ENCODE assay signal across 15 mouse cellular contexts in genomic region chr16:33326589-33326988, GRCm38 (mm10). TPM values are rescaled to one million over a fixed set of nuclear protein-coding genes. Genes with fewer than 3 reads are reported as not detected.
DNase-seq lines count a peak whose midpoint lies in the region; ATAC-seq lines count a peak whose summit lies in the region.
"Had no signal": no experiment of that assay in that cellular context is flagged by ENCODE, and none has a peak within 500 bp of the region (broad histone marks: within the 10 kb centered on the region; RNA-seq: fewer than 3 reads in every experiment).

No protein-coding gene starts in this region.

- WGBS in hindbrain, embryonic 12.5 days: 75% methylated on average over 9 of the region's 9 CpGs
- 85% methylated on average over 9 of the region's 9 CpGs for WGBS in hindbrain, embryonic 10.5 days
- 40% methylated on average over 9 of the region's 9 CpGs for WGBS in embryonic facial prominence, embryonic 15.5 days
- 64% methylated on average over 9 of the region's 9 CpGs for WGBS in limb, embryonic 12.5 days

- no peak overlapping the region for H3K9ac ChIP-seq in hindbrain, embryonic 12.5 days
- no peak overlapping the region for H3K9ac ChIP-seq in embryonic facial prominence, embryonic 15.5 days
- no peak overlapping the region for H3K9ac ChIP-seq in limb, embryonic 12.5 days (replicated peaks)
- H3K9ac ChIP-seq: hindbrain, embryonic 14.5 days; liver, embryonic 13.5 days; neural tube, embryonic 15.5 days had no signal

- no peaks in the 10 kb centered on the region for H3K9me3 ChIP-seq in hindbrain, embryonic 12.5 days (replicated peaks)
- H3K9me3 ChIP-seq in hindbrain, embryonic 10.5 days: no peaks in the 10 kb centered on the region
- no peaks in the 10 kb centered on the region for H3K9me3 ChIP-seq in embryonic facial prominence, embryonic 15.5 days (replicated peaks)
- no peaks in the 10 kb centered on the region for H3K9me3 ChIP-seq in limb, embryonic 12.5 days
- H3K9me3 ChIP-seq: liver, embryonic 13.5 days; neural tube, embryonic 15.5 days had no signal

- H3K27me3 ChIP-seq in hindbrain, embryonic 12.5 days: no peaks in the 10 kb centered on the region
- H3K27me3 ChIP-seq in hindbrain, embryonic 10.5 days (ENCODE audit: insufficient read depth, poor library complexity, severe bottlenecking): no peaks in the 10 kb centered on the region
- no peaks in the 10 kb centered on the region for H3K27me3 ChIP-seq in embryonic facial prominence, embryonic 15.5 days
- no peaks in the 10 kb centered on the region for H3K27me3 ChIP-seq in limb, embryonic 12.5 days
- H3K27me3 ChIP-seq: neural tube, embryonic 15.5 days had no signal

- DNase-seq in hindbrain, embryonic 10.5 days (ENCODE audit: low spot score): no peak
- peak; percentile 80 for DNase-seq in Muller cell, postnatal 12 days (ENCODE audit: inconsistent ontology term)
- DNase-seq in right cerebral cortex, adult 2 months (ENCODE audit: low spot score in 2 of 2): no peak
- DNase-seq: adrenal gland, postnatal 10 days; kidney, postnatal 25 days; layer of hippocampus, postnatal 36 days; liver, embryonic 13.5 days; thymus, postnatal 14 days had no signal

- H3K36me3 ChIP-seq in hindbrain, embryonic 12.5 days: no peaks in the 10 kb centered on the region
- H3K36me3 ChIP-seq in hindbrain, embryonic 10.5 days: no peaks in the 10 kb centered on the region
- H3K36me3 ChIP-seq in embryonic facial prominence, embryonic 15.5 days: no peaks in the 10 kb centered on the region
- no peaks in the 10 kb centered on the region for H3K36me3 ChIP-seq in limb, embryonic 12.5 days
- H3K36me3 ChIP-seq: liver, embryonic 13.5 days; neural tube, embryonic 15.5 days had no signal

- H3K27ac ChIP-seq in hindbrain, embryonic 12.5 days: 0 out of 2 replicates have a peak overlapping the region, but pooled peaks have one; percentile 5
- H3K27ac ChIP-seq in hindbrain, embryonic 10.5 days: no peak overlapping the region
- H3K27ac ChIP-seq in embryonic facial prominence, embryonic 15.5 days (replicated peaks): 0 out of 2 replicates have a peak overlapping the region, but pooled peaks have one; percentile 5
- H3K27ac ChIP-seq in limb, embryonic 12.5 days: peak overlapping the region; percentile 73
- H3K27ac ChIP-seq: hindbrain, embryonic 14.5 days; liver, embryonic 13.5 days; neural tube, embryonic 15.5 days had no signal

- 0 out of 2 replicates have a peak, but pooled peaks cover 6% of the 10 kb centered on the region for H3K4me1 ChIP-seq in hindbrain, embryonic 12.5 days
- H3K4me1 ChIP-seq in hindbrain, embryonic 10.5 days (replicated peaks): 0 out of 2 replicates have a peak, but pooled peaks cover 8% of the 10 kb centered on the region
- peaks cover 4% of the 10 kb centered on the region for H3K4me1 ChIP-seq in embryonic facial prominence, embryonic 15.5 days
- H3K4me1 ChIP-seq in limb, embryonic 12.5 days (replicated peaks): peaks cover 8% of the 10 kb centered on the region
- H3K4me1 ChIP-seq: liver, embryonic 13.5 days; neural tube, embryonic 15.5 days had no signal

- no peak overlapping the region for H3K4me3 ChIP-seq in hindbrain, embryonic 12.5 days
- no peak overlapping the region for H3K4me3 ChIP-seq in hindbrain, embryonic 10.5 days
- no peak overlapping the region for H3K4me3 ChIP-seq in embryonic facial prominence, embryonic 15.5 days (replicated peaks)
- H3K4me3 ChIP-seq in limb, embryonic 12.5 days (replicated peaks): no peak overlapping the region
- H3K4me3 ChIP-seq: liver, embryonic 13.5 days; neural tube, embryonic 15.5 days had no signal

- no peak for ATAC-seq in hindbrain, embryonic 12.5 days (ENCODE audit: low FRiP score)
- ATAC-seq in embryonic facial prominence, embryonic 15.5 days (ENCODE audit: insufficient number of reproducible peaks, low FRiP score, low TSS enrichment, low read depth): no peak
- no peak for ATAC-seq in limb, embryonic 12.5 days (ENCODE audit: insufficient number of reproducible peaks, insufficient read depth, low FRiP score, low TSS enrichment, low read depth)
- ATAC-seq in frontal cortex, adult (ENCODE audit: low TSS enrichment): no peak
- ATAC-seq: CD4-positive, CD25-positive, alpha-beta regulatory T cell, adult 4 months had no signal

- no peak overlapping the region for H3K4me2 ChIP-seq in hindbrain, embryonic 12.5 days (replicated peaks)
- no peak overlapping the region for H3K4me2 ChIP-seq in embryonic facial prominence, embryonic 15.5 days (replicated peaks)
- H3K4me2 ChIP-seq in limb, embryonic 12.5 days: no peak overlapping the region
- H3K4me2 ChIP-seq: hindbrain, embryonic 14.5 days; liver, embryonic 13.5 days; neural tube, embryonic 15.5 days had no signal

RNA-seq across cellular contexts. Expression of gene Zfp148, which starts 54.0 kb away (rescaled TPM):
- 59.0 and 62.5 TPM in 2 replicates for polyA plus RNA-seq in hindbrain, embryonic 12.5 days (2016; fragmentation: Nextera tagmentation; extraction: Ambion mirVana)
- 38.8 and 40.1 TPM in 2 replicates for polyA plus RNA-seq in hindbrain, embryonic 10.5 days (2016; fragmentation: Nextera tagmentation; extraction: Ambion mirVana)
- polyA plus RNA-seq in embryonic facial prominence, embryonic 15.5 days (2015; fragmentation: Nextera tagmentation; extraction: Ambion mirVana): 55.3 and 58.8 TPM in 2 replicates
- polyA plus RNA-seq in limb, embryonic 12.5 days (2016; fragmentation: Nextera tagmentation; extraction: Ambion mirVana): 60.9 and 66.4 TPM in 2 replicates
